Comparison of ENCODE assay signal across 16 mouse cellular contexts in the genomic region with DNA sequence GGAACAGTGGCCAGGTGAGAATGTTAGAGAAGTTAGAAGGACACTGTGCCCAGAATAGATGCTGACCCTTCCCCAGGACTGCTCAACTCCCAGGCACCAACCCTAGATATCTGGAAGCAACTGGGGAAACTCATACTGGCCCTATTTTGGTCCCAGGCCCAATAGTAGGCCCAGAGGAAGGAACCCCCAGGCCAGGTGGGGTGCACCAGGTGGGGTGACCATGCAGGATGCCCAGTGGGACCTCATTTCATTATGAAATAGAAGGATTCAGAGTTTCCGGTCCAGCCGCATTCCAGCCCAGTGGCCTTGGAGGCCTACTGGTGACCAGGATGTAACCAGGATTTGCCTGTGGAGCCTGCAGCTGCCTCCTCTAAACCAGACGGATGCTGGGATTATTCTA. TPM values are rescaled to one million over a fixed set of nuclear protein-coding genes. Genes with fewer than 3 reads are reported as not detected.
DNase-seq lines count a peak whose midpoint lies in the region; ATAC-seq and TF ChIP-seq lines count a peak whose summit lies in the region.
"Had no signal": no experiment of that assay in that cellular context is flagged by ENCODE, and none has a peak within 500 bp of the region (broad histone marks: within the 10 kb centered on the region; RNA-seq: fewer than 3 reads in every experiment).

No protein-coding gene starts in this region.

- no peak overlapping the region for H3K9ac ChIP-seq in forebrain, postnatal 0 days
- H3K9ac ChIP-seq in intestine, embryonic 15.5 days = no peak overlapping the region
- H3K9ac ChIP-seq in intestine, postnatal 0 days (ENCODE audit: low read depth, low read length) = no peak overlapping the region
- H3K9ac ChIP-seq: forebrain, embryonic 15.5 days; liver, embryonic 15.5 days had no signal

- 0 out of 2 replicates have a peak overlapping the region, but pooled peaks have one; percentile 12 for H3K27ac ChIP-seq in forebrain, embryonic 10.5 days
- no peak overlapping the region for H3K27ac ChIP-seq in forebrain, postnatal 0 days (ENCODE audit: low read depth, low read length)
- H3K27ac ChIP-seq in intestine, embryonic 15.5 days = no peak overlapping the region
- H3K27ac ChIP-seq in intestine, postnatal 0 days (ENCODE audit: low read depth, low read length) = no peak overlapping the region
- H3K27ac ChIP-seq: liver, embryonic 15.5 days; macrophage had no signal

- WGBS in forebrain, embryonic 10.5 days = 59% methylated on average over 3 of the region's 3 CpGs
- 87% methylated on average over 3 of the region's 3 CpGs for WGBS in forebrain, postnatal 0 days
- 72% methylated on average over 3 of the region's 3 CpGs for WGBS in intestine, embryonic 15.5 days
- WGBS in intestine, postnatal 0 days = 73% methylated on average over 3 of the region's 3 CpGs

- H3K4me2 ChIP-seq in forebrain, postnatal 0 days (ENCODE audit: low read depth) = no peak overlapping the region
- H3K4me2 ChIP-seq in intestine, embryonic 15.5 days (replicated peaks) = 0 out of 2 replicates have a peak overlapping the region, but pooled peaks have one; percentile 80
- H3K4me2 ChIP-seq in intestine, postnatal 0 days (replicated peaks; ENCODE audit: low read depth) = no peak overlapping the region

- peaks cover 44% of the 10 kb centered on the region for H3K4me1 ChIP-seq in forebrain, embryonic 10.5 days
- H3K4me1 ChIP-seq in forebrain, postnatal 0 days (ENCODE audit: insufficient read depth) = peaks cover 5% of the 10 kb centered on the region
- H3K4me1 ChIP-seq in intestine, embryonic 15.5 days (replicated peaks) = peaks cover 6% of the 10 kb centered on the region; the same call in 1 of the 2 replicates
- no peaks in the 10 kb centered on the region; the same call in none of the 2 replicates for H3K4me1 ChIP-seq in intestine, postnatal 0 days (replicated peaks; ENCODE audit: control insufficient read depth, insufficient read depth, low read length)
- H3K4me1 ChIP-seq: liver, embryonic 15.5 days had no signal

- no peak for ATAC-seq in forebrain, postnatal 0 days
- ATAC-seq in intestine, embryonic 15.5 days = no peak
- ATAC-seq in intestine, postnatal 0 days = no peak
- ATAC-seq: forebrain, embryonic 15.5 days; midbrain, embryonic 13.5 days had no signal

- H3K36me3 ChIP-seq in forebrain, embryonic 10.5 days (replicated peaks) = peaks cover 8% of the 10 kb centered on the region
- H3K36me3 ChIP-seq in forebrain, postnatal 0 days (ENCODE audit: insufficient read depth) = peaks cover 3% of the 10 kb centered on the region; the same call in 1 of the 2 replicates
- H3K36me3 ChIP-seq in intestine, embryonic 15.5 days = peaks cover 8% of the 10 kb centered on the region
- peaks cover 8% of the 10 kb centered on the region for H3K36me3 ChIP-seq in intestine, postnatal 0 days (ENCODE audit: control insufficient read depth, insufficient read depth)

- no peak overlapping the region for H3K4me3 ChIP-seq in forebrain, embryonic 10.5 days
- no peak overlapping the region for H3K4me3 ChIP-seq in forebrain, postnatal 0 days (ENCODE audit: low read depth, low read length)
- no peak overlapping the region for H3K4me3 ChIP-seq in intestine, embryonic 15.5 days (replicated peaks)
- H3K4me3 ChIP-seq in intestine, postnatal 0 days (ENCODE audit: low read depth, low read length) = no peak overlapping the region
- H3K4me3 ChIP-seq: liver, embryonic 15.5 days had no signal

- no peak for DNase-seq in forebrain, embryonic 10.5 days (ENCODE audit: extremely low spot score, low spot score)
- no peak for DNase-seq in forebrain, postnatal 0 days
- DNase-seq in urinary bladder, postnatal 14 days (ENCODE audit: low spot score) = peak; percentile 22
- DNase-seq in urinary bladder, postnatal 25 days (ENCODE audit: low spot score) = no peak
- no peak for DNase-seq in right cerebral cortex, postnatal 14 days
- no peak for DNase-seq in MN1 (ENCODE audit: low spot score)
- DNase-seq: gastrocnemius, postnatal 14 days; left cerebral cortex, postnatal 4 days; right cerebral cortex, postnatal 4 days; thymus, postnatal 4 days had no signal

- peaks cover 8% of the 10 kb centered on the region; the same call in 1 of the 2 replicates for H3K9me3 ChIP-seq in forebrain, embryonic 10.5 days
- H3K9me3 ChIP-seq in forebrain, postnatal 0 days (ENCODE audit: low read length) = no peaks in the 10 kb centered on the region
- H3K9me3 ChIP-seq in intestine, embryonic 15.5 days = no peaks in the 10 kb centered on the region
- H3K9me3 ChIP-seq in intestine, postnatal 0 days (ENCODE audit: control insufficient read depth) = no peaks in the 10 kb centered on the region
- H3K9me3 ChIP-seq: forebrain, embryonic 15.5 days; liver, embryonic 15.5 days; midbrain, embryonic 13.5 days had no signal

- TF ChIP-seq CTCF in forebrain, postnatal 0 days (IDR thresholded peaks at IDR 0.05; ENCODE audit: low read depth) = no peak
- no peak for TF ChIP-seq CTCF in intestine, postnatal 0 days (IDR thresholded peaks at IDR 0.05; ENCODE audit: low read depth)

- H3K27me3 ChIP-seq in forebrain, embryonic 10.5 days (ENCODE audit: poor library complexity, severe bottlenecking) = peaks cover 23% of the 10 kb centered on the region
- H3K27me3 ChIP-seq in forebrain, postnatal 0 days (ENCODE audit: insufficient read depth, low read length) = no peaks in the 10 kb centered on the region
- no peaks in the 10 kb centered on the region for H3K27me3 ChIP-seq in intestine, embryonic 15.5 days (replicated peaks)
- no peaks in the 10 kb centered on the region for H3K27me3 ChIP-seq in intestine, postnatal 0 days (replicated peaks; ENCODE audit: control insufficient read depth, insufficient read depth, low read length)
- H3K27me3 ChIP-seq: forebrain, embryonic 15.5 days; midbrain, embryonic 13.5 days had no signal

RNA-seq across cellular contexts. Expression of a gene that starts 1.1 kb away (rescaled TPM):
- polyA plus RNA-seq in forebrain, embryonic 10.5 days (2016; fragmentation: Nextera tagmentation; extraction: Ambion mirVana) = 0.15 and 0.19 TPM in 2 replicates
- 0.24 and 1.3 TPM in 2 replicates for total RNA-seq in forebrain, postnatal 0 days (2014; rRNA removed)
- polyA plus RNA-seq in forebrain, postnatal 0 days (2015; fragmentation: Nextera tagmentation; extraction: Ambion mirVana) = 0.08 and 0.27 TPM in 2 replicates
- polyA plus RNA-seq in intestine, embryonic 15.5 days (2015; fragmentation: Nextera tagmentation; extraction: Ambion mirVana) = 0.54 and 1.1 TPM in 2 replicates
- 0.61 and 0.74 TPM in 2 replicates for polyA plus RNA-seq in intestine, postnatal 0 days (2015; fragmentation: Nextera tagmentation; extraction: Ambion mirVana)
- polyA plus RNA-seq: macrophage had no signal

RNA-seq across cellular contexts. Expression of a gene that starts 1.3 kb away (rescaled TPM):
- polyA plus RNA-seq in forebrain, embryonic 10.5 days (2016; fragmentation: Nextera tagmentation; extraction: Ambion mirVana) = 12.9 and 13.1 TPM in 2 replicates
- total RNA-seq in forebrain, postnatal 0 days (2014; rRNA removed) = 19.2 and 28.6 TPM in 2 replicates
- polyA plus RNA-seq in forebrain, postnatal 0 days (2015; fragmentation: Nextera tagmentation; extraction: Ambion mirVana) = 39.6 and 40.4 TPM in 2 replicates
- polyA plus RNA-seq in intestine, embryonic 15.5 days (2015; fragmentation: Nextera tagmentation; extraction: Ambion mirVana) = 17.2 and 18.4 TPM in 2 replicates
- 18.9 and 19.3 TPM in 2 replicates for polyA plus RNA-seq in intestine, postnatal 0 days (2015; fragmentation: Nextera tagmentation; extraction: Ambion mirVana)

RNA-seq across cellular contexts. Expression of a gene that starts 51.5 kb away (rescaled TPM):
- 23.7 and 24.5 TPM in 2 replicates for polyA plus RNA-seq in forebrain, embryonic 10.5 days (2016; fragmentation: Nextera tagmentation; extraction: Ambion mirVana)
- total RNA-seq in forebrain, postnatal 0 days (2014; rRNA removed) = 35.9 and 49.9 TPM in 2 replicates
- polyA plus RNA-seq in forebrain, postnatal 0 days (2015; fragmentation: Nextera tagmentation; extraction: Ambion mirVana) = 14.2 and 20.4 TPM in 2 replicates
- polyA plus RNA-seq in intestine, embryonic 15.5 days (2015; fragmentation: Nextera tagmentation; extraction: Ambion mirVana) = 14.2 and 17.5 TPM in 2 replicates
- polyA plus RNA-seq in intestine, postnatal 0 days (2015; fragmentation: Nextera tagmentation; extraction: Ambion mirVana) = 20.0 and 20.1 TPM in 2 replicates
